Mouse (Mus musculus): ENCODE results near the gene Asic1.
"Not testable (repeated sequence)": the region's sequence is repeated elsewhere in the genome, so short reads cannot be mapped to it uniquely, and the experiment has no call there.

The Asic1 gene

GRCm38 (mm10) chr15:99664600-99665451 lies 5.3 kb upstream of the Asic1 start:
- DNase-seq = no peak

GRCm38 (mm10) chr15:99667544-99667943 lies 2.6 kb upstream of the Asic1 start:
- DNase-seq = no peak

GRCm38 (mm10) chr15:99668881-99669280 lies 1.3 kb upstream of the Asic1 start:
- peak; percentile 74 for DNase-seq

- no peak for DNase-seq
Measured at GRCm38 (mm10) chr15:99669392-99669791, 776 bp upstream of the Asic1 start.

- DNase-seq = no peak
Measured at GRCm38 (mm10) chr15:99670964-99671670, 949 bp downstream of the Asic1 start.

GRCm38 (mm10) chr15:99671783-99672182 lies 1.6 kb downstream of the Asic1 start:
- no peak for DNase-seq

GRCm38 (mm10) chr15:99674866-99675265 lies 4.7 kb downstream of the Asic1 start:
- DNase-seq = no peak

GRCm38 (mm10) chr15:99677089-99677488 lies 6.9 kb downstream of the Asic1 start:
- no peak for DNase-seq

- DNase-seq = peak; percentile 53
Measured at GRCm38 (mm10) chr15:99678063-99678800, 8.1 kb downstream of the Asic1 start.

- DNase-seq = no peak
Measured at GRCm38 (mm10) chr15:99679008-99679407, 8.8 kb downstream of the Asic1 start.

GRCm38 (mm10) chr15:99682880-99683279 lies 12.7 kb downstream of the Asic1 start:
- DNase-seq = peak; percentile 33

- no peak for DNase-seq
Measured at GRCm38 (mm10) chr15:99684156-99684555, 14.0 kb downstream of the Asic1 start.

GRCm38 (mm10) chr15:99688712-99689111 lies 18.5 kb downstream of the Asic1 start:
- peak; percentile 35 for DNase-seq

GRCm38 (mm10) chr15:99690924-99691323 lies 20.8 kb downstream of the Asic1 start:
- DNase-seq = no peak

GRCm38 (mm10) chr15:99691976-99692375 lies 21.8 kb downstream of the Asic1 start:
- DNase-seq = no peak

GRCm38 (mm10) chr15:99697309-99697708 lies 27.1 kb downstream of the Asic1 start:
- DNase-seq = no peak

- no peak for DNase-seq
Measured at GRCm38 (mm10) chr15:99698533-99699085, 28.4 kb downstream of the Asic1 start.

GRCm38 (mm10) chr15:99699715-99700114 lies 29.5 kb downstream of the Asic1 start:
- no peak for DNase-seq

GRCm38 (mm10) chr15:99700219-99701106 lies 30.3 kb downstream of the Asic1 start:
- DNase-seq = no peak

GRCm38 (mm10) chr15:99701640-99701998 lies 31.5 kb downstream of the Asic1 start:
- DNase-seq = not testable (repeated sequence)

GRCm38 (mm10) chr15:99701999-99702900 lies 32.1 kb downstream of the Asic1 start, which contains the start of gene Smarcd1:
Gene Smarcd1 (plus strand): TSS chr15:99702129.
- DNase-seq = peak; percentile 95

Data from thymus, postnatal 25 days (tissue).